Mouse (Mus musculus) stomach, postnatal 0 days (tissue): ENCODE results near the gene Zap70.
A peak's percentile ranks its signal among the peaks of the same experiment; 100 is the strongest.

Experiments used
- CTCF ChIP-seq: IDR thresholded peaks from 2 replicates; pipeline ENCODE4 v1.5.1; 2016; ENCODE audit warnings: antibody characterized with exemption, low read depth, mild to moderate bottlenecking, moderate library complexity
- EP300 ChIP-seq: optimal IDR thresholded peaks from 2 replicates; pipeline ENCODE3; 2016; ENCODE audit warnings: antibody characterized with exemption

- TF ChIP-seq CTCF, result peak; percentile 70
- TF ChIP-seq EP300, result no peak
Measured at GRCm38 (mm10) chr1:36746452-36746851, 15.1 kb upstream of the Zap70 start.
